8 mouse cellular contexts compared by ENCODE assay signal in the genomic region with DNA sequence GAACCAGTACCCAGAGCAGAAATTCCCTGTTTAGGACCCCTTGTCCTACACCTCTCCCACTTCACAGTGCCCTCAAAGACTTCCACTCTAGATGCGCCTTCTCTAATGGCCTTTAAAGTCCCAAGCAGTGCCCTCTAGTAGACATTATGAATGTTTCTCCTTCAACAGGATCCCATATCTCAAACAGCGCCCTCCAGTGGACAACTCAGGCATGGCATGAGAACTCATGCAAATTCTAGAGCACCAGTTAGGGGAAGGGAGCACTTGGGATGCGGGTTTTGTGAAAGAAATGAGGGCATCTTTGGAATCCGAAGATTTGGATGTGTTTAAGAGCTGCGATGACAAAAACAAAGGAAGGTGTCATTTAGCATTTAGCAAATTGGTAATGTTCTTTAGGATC. TPM values are rescaled to one million over a fixed set of nuclear protein-coding genes. Genes with fewer than 3 reads are reported as not detected.
A peak's percentile ranks its signal among the peaks of the same experiment; 100 is the strongest.
DNase-seq lines count a peak whose midpoint lies in the region; ATAC-seq lines count a peak whose summit lies in the region.

No protein-coding gene starts in this region.

- H3K9ac ChIP-seq in intestine, embryonic 14.5 days (ENCODE audit: low read length), result no peak overlapping the region
- H3K9ac ChIP-seq in intestine, embryonic 16.5 days (ENCODE audit: low read depth, low read length), result no peak overlapping the region
- no peak overlapping the region for H3K9ac ChIP-seq in heart, embryonic 12.5 days

- peaks cover 31% of the 10 kb centered on the region for H3K27me3 ChIP-seq in intestine, embryonic 14.5 days (replicated peaks; ENCODE audit: control insufficient read depth, insufficient read depth, low read length)
- peaks cover 26% of the 10 kb centered on the region for H3K27me3 ChIP-seq in intestine, embryonic 16.5 days (replicated peaks; ENCODE audit: control insufficient read depth, insufficient read depth, low read length)
- peaks cover 27% of the 10 kb centered on the region for H3K27me3 ChIP-seq in heart, embryonic 12.5 days (replicated peaks)

- peaks cover 21% of the 10 kb centered on the region for H3K4me1 ChIP-seq in intestine, embryonic 14.5 days (replicated peaks; ENCODE audit: control insufficient read depth, insufficient read depth, low read length)
- peaks cover 33% of the 10 kb centered on the region for H3K4me1 ChIP-seq in intestine, embryonic 16.5 days (ENCODE audit: control insufficient read depth, insufficient read depth, low read length)
- peaks cover 33% of the 10 kb centered on the region for H3K4me1 ChIP-seq in heart, embryonic 12.5 days (replicated peaks)

- no peaks in the 10 kb centered on the region for H3K9me3 ChIP-seq in intestine, embryonic 14.5 days (ENCODE audit: control insufficient read depth, low read length)
- H3K9me3 ChIP-seq in intestine, embryonic 16.5 days (ENCODE audit: control insufficient read depth, low read length), result no peaks in the 10 kb centered on the region
- H3K9me3 ChIP-seq in heart, embryonic 12.5 days (replicated peaks), result no peaks in the 10 kb centered on the region

- no peak overlapping the region for H3K27ac ChIP-seq in intestine, embryonic 14.5 days (ENCODE audit: low read depth)
- no peak overlapping the region for H3K27ac ChIP-seq in intestine, embryonic 16.5 days (ENCODE audit: low read length)
- no peak overlapping the region for H3K27ac ChIP-seq in heart, embryonic 12.5 days (ENCODE audit: poor library complexity, severe bottlenecking)

- peak; percentile 79 for DNase-seq in intestine, embryonic 14.5 days (ENCODE audit: low spot score)
- DNase-seq in urinary bladder, postnatal 25 days (ENCODE audit: low spot score), result peak; percentile 38
- DNase-seq in urinary bladder, postnatal 36 days (ENCODE audit: low spot score in 2 of 2), result no peak
- DNase-seq in cerebellum, postnatal 36 days, result peak; percentile 59 to 63
- DNase-seq in spleen, postnatal 4 days (ENCODE audit: low spot score in 2 of 2), result peak; percentile 71 to 91
- no peak for DNase-seq in gastrocnemius, postnatal 25 days

- WGBS in intestine, embryonic 14.5 days, result 64% methylated on average over 5 of the region's 5 CpGs
- 69% methylated on average over 5 of the region's 5 CpGs for WGBS in intestine, embryonic 16.5 days
- 57% methylated on average over 5 of the region's 5 CpGs for WGBS in heart, embryonic 12.5 days

- H3K4me2 ChIP-seq in intestine, embryonic 14.5 days (ENCODE audit: low read length), result no peak overlapping the region
- no peak overlapping the region for H3K4me2 ChIP-seq in intestine, embryonic 16.5 days (ENCODE audit: low read depth, low read length)
- H3K4me2 ChIP-seq in heart, embryonic 12.5 days, result no peak overlapping the region

- no peak overlapping the region for H3K4me3 ChIP-seq in intestine, embryonic 14.5 days (ENCODE audit: low read depth, low read length)
- no peak overlapping the region for H3K4me3 ChIP-seq in intestine, embryonic 16.5 days (ENCODE audit: low read length)
- H3K4me3 ChIP-seq in heart, embryonic 12.5 days, result no peak overlapping the region

- no peak for ATAC-seq in intestine, embryonic 14.5 days (replicated peaks; ENCODE audit: low FRiP score, low TSS enrichment, low read depth)
- ATAC-seq in intestine, embryonic 16.5 days, result no peak
- ATAC-seq in heart, embryonic 12.5 days (ENCODE audit: insufficient number of reproducible peaks, low FRiP score), result no peak

- H3K36me3 ChIP-seq in intestine, embryonic 14.5 days (ENCODE audit: control insufficient read depth, insufficient read depth, low read length), result no peaks in the 10 kb centered on the region
- no peaks in the 10 kb centered on the region for H3K36me3 ChIP-seq in intestine, embryonic 16.5 days (ENCODE audit: control insufficient read depth, insufficient read depth, low read length)
- H3K36me3 ChIP-seq in heart, embryonic 12.5 days, result no peaks in the 10 kb centered on the region

RNA-seq across cellular contexts. Expression of a gene that starts 2.3 kb away (rescaled TPM):
- polyA plus RNA-seq in intestine, embryonic 14.5 days (2014; fragmentation: Nextera tagmentation; extraction: Ambion mirVana), result 11.7 and 13.6 TPM in 2 replicates
- polyA plus RNA-seq in intestine, embryonic 16.5 days (2015; fragmentation: Nextera tagmentation; extraction: Ambion mirVana), result 9.0 and 9.3 TPM in 2 replicates
- 23.5 and 28.3 TPM in 2 replicates for polyA plus RNA-seq in heart, embryonic 12.5 days (2016; fragmentation: Nextera tagmentation; extraction: Ambion mirVana)
- 10 to 100 TPM; 26.4 to 40.7 TPM for total RNA-seq in gastrocnemius, postnatal 25 days (2021)

RNA-seq across cellular contexts. Expression of a gene that starts 9.4 kb away (rescaled TPM):
- 8.9 and 10.6 TPM in 2 replicates for polyA plus RNA-seq in intestine, embryonic 14.5 days (2014; fragmentation: Nextera tagmentation; extraction: Ambion mirVana)
- polyA plus RNA-seq in intestine, embryonic 16.5 days (2015; fragmentation: Nextera tagmentation; extraction: Ambion mirVana), result 9.5 and 10.7 TPM in 2 replicates
- 10.1 and 10.6 TPM in 2 replicates for polyA plus RNA-seq in heart, embryonic 12.5 days (2016; fragmentation: Nextera tagmentation; extraction: Ambion mirVana)
- total RNA-seq in gastrocnemius, postnatal 25 days (2021), result 10 to 100 TPM; 18.3 to 24.4 TPM

RNA-seq across cellular contexts. Expression of a gene that starts 22.4 kb away (rescaled TPM):
- polyA plus RNA-seq in intestine, embryonic 14.5 days (2014; fragmentation: Nextera tagmentation; extraction: Ambion mirVana), result 118 and 122 TPM in 2 replicates
- polyA plus RNA-seq in intestine, embryonic 16.5 days (2015; fragmentation: Nextera tagmentation; extraction: Ambion mirVana), result 106 and 113 TPM in 2 replicates
- 106 and 107 TPM in 2 replicates for polyA plus RNA-seq in heart, embryonic 12.5 days (2016; fragmentation: Nextera tagmentation; extraction: Ambion mirVana)
- 10 to 100 TPM; 38.5 to 44.7 TPM for total RNA-seq in gastrocnemius, postnatal 25 days (2021)

RNA-seq across cellular contexts. Expression of a gene that starts 29.2 kb away (rescaled TPM):
- 73.3 and 77.7 TPM in 2 replicates for polyA plus RNA-seq in intestine, embryonic 14.5 days (2014; fragmentation: Nextera tagmentation; extraction: Ambion mirVana)
- polyA plus RNA-seq in intestine, embryonic 16.5 days (2015; fragmentation: Nextera tagmentation; extraction: Ambion mirVana), result 61.2 and 68.0 TPM in 2 replicates
- polyA plus RNA-seq in heart, embryonic 12.5 days (2016; fragmentation: Nextera tagmentation; extraction: Ambion mirVana), result 46.3 and 47.0 TPM in 2 replicates
- 1 to 10 TPM; 5.2 to 5.3 TPM for total RNA-seq in gastrocnemius, postnatal 25 days (2021)

RNA-seq across cellular contexts. Expression of a gene that starts 48.4 kb away (rescaled TPM):
- polyA plus RNA-seq in intestine, embryonic 14.5 days (2014; fragmentation: Nextera tagmentation; extraction: Ambion mirVana), result 7.9 and 9.5 TPM in 2 replicates
- 14.7 and 15.7 TPM in 2 replicates for polyA plus RNA-seq in intestine, embryonic 16.5 days (2015; fragmentation: Nextera tagmentation; extraction: Ambion mirVana)
- 9.4 and 10.2 TPM in 2 replicates for polyA plus RNA-seq in heart, embryonic 12.5 days (2016; fragmentation: Nextera tagmentation; extraction: Ambion mirVana)
- total RNA-seq in gastrocnemius, postnatal 25 days (2021), result 1 to 10 TPM; 2.3 to 3.1 TPM

Comparison
In these comparisons a context has a peak if more than half of its experiments do, and no peak if none do; other contexts are left out.
1. DNase-seq: peak in intestine, embryonic 14.5 days (single experiment), urinary bladder, postnatal 25 days (single experiment), cerebellum, postnatal 36 days (2 of 2) and spleen, postnatal 4 days (2 of 2); none in urinary bladder, postnatal 36 days (0 of 2) and gastrocnemius, postnatal 25 days (single experiment).